Mouse (Mus musculus) bone marrow macrophage, adult 2 months (primary cell): ENCODE results near the gene Rpl38.

Experiments
- CTCF ChIP-seq: IDR thresholded peaks from 2 replicates; pipeline ENCODE4 v1.5.1; 2012; ENCODE audit warnings: low read depth, mild to moderate bottlenecking, low read length, moderate library complexity
- POLR2A ChIP-seq: IDR thresholded peaks from 2 replicates; pipeline ENCODE4 v1.6.1; 2012; ENCODE audit warnings: mild to moderate bottlenecking, low read depth, low read length, borderline replicate concordance

DNA sequence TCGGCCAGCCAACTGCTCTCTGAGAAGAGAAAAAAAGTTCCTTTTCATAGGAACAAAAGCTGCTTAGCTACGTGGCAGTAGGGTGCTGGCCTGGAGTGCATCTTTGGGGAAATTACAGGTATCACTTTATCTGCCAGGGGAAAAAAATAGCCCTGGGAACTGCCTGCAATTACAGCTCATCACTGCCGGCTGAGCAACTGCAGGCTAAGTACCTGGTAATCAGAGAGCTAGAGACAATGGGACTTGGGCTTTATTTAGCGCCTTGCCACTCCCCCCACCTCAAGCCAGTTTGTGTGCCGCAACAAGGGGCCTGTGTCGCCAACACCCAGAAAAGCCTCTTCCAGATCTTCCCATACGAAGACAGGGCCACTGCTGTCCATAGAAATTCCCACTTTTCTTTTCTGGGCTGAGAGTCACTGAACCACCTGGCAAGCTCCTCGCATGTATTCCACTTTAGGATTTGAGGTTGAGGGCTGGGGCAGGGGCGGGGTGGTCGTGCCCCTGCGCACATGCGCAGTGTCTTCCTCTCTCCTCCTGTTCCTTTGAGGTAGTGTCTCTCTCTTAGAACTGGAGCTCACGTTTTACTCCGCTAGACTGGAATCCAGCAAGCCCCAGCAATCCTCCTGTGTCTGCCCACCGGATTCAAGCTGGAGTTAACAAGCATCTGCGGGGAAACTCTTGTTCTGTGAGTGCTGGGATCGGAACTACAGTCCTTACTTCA is 49.5 kb upstream of the Rpl38 start:
- TF ChIP-seq POLR2A: no peak
- no peak for TF ChIP-seq CTCF
